24 mouse cellular contexts compared by ENCODE assay signal in the genomic region with DNA sequence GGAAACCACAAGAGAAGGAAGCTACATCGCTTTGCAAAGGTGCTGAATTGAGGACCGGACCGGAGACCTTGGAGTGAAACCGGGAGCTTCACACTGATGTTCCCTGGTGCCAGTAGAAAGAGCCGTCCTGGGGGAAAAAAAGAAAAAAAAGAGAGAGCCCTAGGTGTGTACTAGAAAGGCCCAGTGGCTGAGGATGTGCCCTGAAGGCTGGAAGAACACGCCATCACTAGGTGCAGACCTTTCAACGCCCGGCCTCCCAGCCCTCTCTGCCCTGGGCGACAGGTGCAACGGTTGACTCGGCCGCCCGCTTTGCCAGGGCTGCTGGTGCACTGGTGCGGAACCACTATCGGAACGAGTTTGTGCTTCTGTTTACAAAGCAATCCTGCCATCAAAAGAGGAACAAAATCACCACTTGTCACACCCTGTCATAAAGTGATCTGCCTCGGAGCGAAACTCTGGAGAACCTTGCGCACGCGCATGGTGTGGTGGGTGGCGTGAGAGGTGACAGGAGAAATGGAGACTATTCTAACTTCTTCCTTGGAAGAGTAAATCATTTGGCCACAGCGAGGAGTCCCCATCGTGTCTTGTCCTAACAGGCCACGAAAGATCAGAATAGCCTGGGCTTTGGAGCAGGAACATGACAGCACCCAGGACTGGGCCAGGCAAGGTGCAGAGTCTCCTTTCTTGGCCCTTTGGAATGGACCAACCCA. TPM values are rescaled to one million over a fixed set of nuclear protein-coding genes. Genes with fewer than 3 reads are reported as not detected.
DNase-seq lines count a peak whose midpoint lies in the region.
"Had no signal": no experiment of that assay in that cellular context is flagged by ENCODE, and none has a peak within 500 bp of the region (broad histone marks: within the 10 kb centered on the region; RNA-seq: fewer than 3 reads in every experiment).

No protein-coding gene starts in this region.

- H3K27me3 ChIP-seq in heart, embryonic 10.5 days (ENCODE audit: insufficient read depth, poor library complexity, severe bottlenecking) = peaks cover 97% of the 10 kb centered on the region
- peaks cover 97% of the 10 kb centered on the region for H3K27me3 ChIP-seq in limb, embryonic 10.5 days (ENCODE audit: low read depth, poor library complexity, severe bottlenecking)
- H3K27me3 ChIP-seq: Patski had no signal

- DNase-seq in heart, embryonic 10.5 days (ENCODE audit: low spot score) = peak; percentile 74
- DNase-seq in heart, adult 8-10 months (ENCODE audit: low spot score) = no peak
- peak; percentile 54 for DNase-seq in retina, postnatal 1 day
- DNase-seq in retina, embryonic 14.5 days (ENCODE audit: low spot score) = no peak
- DNase-seq in limb, embryonic 10.5 days (ENCODE audit: low spot score) = peak; percentile 42
- no peak for DNase-seq in kidney, postnatal 10 days
- DNase-seq in frontal cortex, postnatal 14 days (ENCODE audit: low spot score in 2 of 2) = no peak
- DNase-seq: adrenal gland, postnatal 10 days; cerebellum, adult 9-10 months; gastrocnemius, postnatal 14 days; kidney, adult 2 months; kidney, postnatal 25 days; liver, postnatal 0 days; lung, postnatal 14 days; right cerebral cortex, postnatal 25 days; thymus, adult 18-20 months; thymus, postnatal 4 days had no signal

- H3K4me3 ChIP-seq in heart, embryonic 10.5 days = no peak overlapping the region
- H3K4me3 ChIP-seq in limb, embryonic 10.5 days = no peak overlapping the region
- H3K4me3 ChIP-seq: forebrain, embryonic 13.5 days; hindbrain, embryonic 13.5 days; neural tube, embryonic 13.5 days had no signal

- peaks cover 11% of the 10 kb centered on the region; the same call in 1 of the 2 replicates for H3K4me1 ChIP-seq in heart, embryonic 10.5 days
- peaks cover 33% of the 10 kb centered on the region for H3K4me1 ChIP-seq in limb, embryonic 10.5 days

- 4% methylated on average over 25 of the region's 25 CpGs for WGBS in heart, embryonic 10.5 days
- WGBS in limb, embryonic 10.5 days = 3% methylated on average over 25 of the region's 25 CpGs

- no peaks in the 10 kb centered on the region for H3K36me3 ChIP-seq in heart, embryonic 10.5 days
- no peaks in the 10 kb centered on the region for H3K36me3 ChIP-seq in limb, embryonic 10.5 days
- H3K36me3 ChIP-seq: hindbrain, embryonic 13.5 days; neural tube, embryonic 13.5 days had no signal

- no peak overlapping the region for H3K27ac ChIP-seq in heart, embryonic 10.5 days
- no peak overlapping the region for H3K27ac ChIP-seq in limb, embryonic 10.5 days
- H3K27ac ChIP-seq: forebrain, embryonic 13.5 days; hindbrain, embryonic 13.5 days; neural tube, embryonic 13.5 days had no signal

- peaks cover 3% of the 10 kb centered on the region for H3K9me3 ChIP-seq in heart, embryonic 10.5 days
- no peaks in the 10 kb centered on the region for H3K9me3 ChIP-seq in limb, embryonic 10.5 days (replicated peaks)

RNA-seq across cellular contexts. Expression of gene Tfap2a, which starts 3.8 kb away (rescaled TPM):
- polyA plus RNA-seq in heart, embryonic 10.5 days (2016; fragmentation: Nextera tagmentation; extraction: Ambion mirVana) = 1.0 and 1.6 TPM in 2 replicates
- total RNA-seq in heart, adult 8-10 months (2022) = under 1 TPM in 3 of 4 experiments, not detected in 1; 0.09 to 0.19 (median 0.16) TPM
- 6.7 and 6.9 TPM in 2 replicates for polyA plus RNA-seq in limb, embryonic 10.5 days (2016; fragmentation: Nextera tagmentation; extraction: Ambion mirVana)
- total RNA-seq: gastrocnemius, postnatal 14 days; liver, adult 2 months; megakaryocyte-erythroid progenitor cell, adult 5-6 weeks had no signal
- polyA plus RNA-seq: heart, postnatal 0 days; liver, postnatal 0 days had no signal

Comparison
In these comparisons a context has a peak if more than half of its experiments do, and no peak if none do; other contexts are left out.
1. DNase-seq: peak in heart, embryonic 10.5 days (single experiment), retina, postnatal 1 day (single experiment) and limb, embryonic 10.5 days (single experiment); none in heart, adult 8-10 months (single experiment), retina, embryonic 14.5 days (single experiment), kidney, postnatal 10 days (single experiment) and frontal cortex, postnatal 14 days (0 of 2).